Mouse (Mus musculus): ENCODE measurements around the gene Fam83d.

GRCm38 (mm10) chr2:158833221-158833620, 65.3 kb downstream of the Fam83d start:
- no peak for TF ChIP-seq MXI1 (IDR thresholded peaks at IDR 0.05; ENCODE audit: low read depth, low read length)
- TF ChIP-seq ZC3H11A (IDR thresholded peaks at IDR 0.05; ENCODE audit: low read depth, low read length): no peak
- no peak for TF ChIP-seq RAD21 (IDR thresholded peaks at IDR 0.05; ENCODE audit: low read depth, low read length)
- no peak for TF ChIP-seq CTCF (conservative IDR thresholded peaks at IDR 0.05 in 1 of 2, IDR thresholded peaks at IDR 0.05 in 1 of 2; ENCODE audit: low read depth in 2 of 2, low read length in 2 of 2)
- no peak for TF ChIP-seq POLR2A (IDR thresholded peaks at IDR 0.05; ENCODE audit: low read depth, low read length)
- no peak for TF ChIP-seq POLR2AphosphoS2 (IDR thresholded peaks at IDR 0.05; ENCODE audit: low read depth, low read length)
- TF ChIP-seq ZMIZ1 (IDR thresholded peaks at IDR 0.05; ENCODE audit: low read depth, low read length): no peak
- TF ChIP-seq UBTF (IDR thresholded peaks at IDR 0.05; ENCODE audit: low read depth, low read length): no peak
- TF ChIP-seq GABPA (IDR thresholded peaks at IDR 0.05; ENCODE audit: insufficient replicate concordance, low read depth, low read length): no peak

Measured in CH12.LX (cell line).